Mouse (Mus musculus): ENCODE data around the gene Ubr4. TPM values are rescaled to one million over a fixed set of nuclear protein-coding genes. Genes with fewer than 3 reads are reported as not detected.
A peak's percentile ranks its signal among the peaks of the same experiment; 100 is the strongest.

The Ubr4 gene
- total RNA-seq, 4 experiments from 2014 or later, result 130 to 207 (median 167) TPM

- no peak for DNase-seq
These were observed 80.8 kb downstream of the Ubr4 start for GRCm38 (mm10) chr4:139432966-139433765.

GRCm38 (mm10) chr4:139441244-139441643 is 88.8 kb downstream of the Ubr4 start:
- no peak for DNase-seq

DNA sequence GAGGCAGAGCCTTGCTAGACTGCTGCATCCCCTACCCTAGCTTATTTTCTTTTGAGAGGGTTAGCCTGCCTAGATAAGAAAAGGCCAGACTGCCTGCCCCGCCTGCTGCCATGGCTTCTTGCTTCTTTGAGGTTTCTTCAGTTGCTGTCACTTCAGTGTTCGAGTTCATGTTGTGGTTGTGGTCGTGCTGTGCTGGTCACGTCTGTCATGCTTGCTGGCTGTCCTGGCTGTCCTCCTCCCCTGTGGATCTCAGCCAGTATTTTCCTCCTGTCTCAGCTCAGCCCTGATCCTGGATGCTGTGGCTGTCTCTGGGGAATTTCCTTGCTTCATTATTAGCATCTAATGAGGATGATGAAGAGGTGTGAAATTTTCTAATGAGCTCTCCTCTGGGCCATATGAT is 89.4 kb downstream of the Ubr4 start:
- peak; percentile 20 for DNase-seq

DNA sequence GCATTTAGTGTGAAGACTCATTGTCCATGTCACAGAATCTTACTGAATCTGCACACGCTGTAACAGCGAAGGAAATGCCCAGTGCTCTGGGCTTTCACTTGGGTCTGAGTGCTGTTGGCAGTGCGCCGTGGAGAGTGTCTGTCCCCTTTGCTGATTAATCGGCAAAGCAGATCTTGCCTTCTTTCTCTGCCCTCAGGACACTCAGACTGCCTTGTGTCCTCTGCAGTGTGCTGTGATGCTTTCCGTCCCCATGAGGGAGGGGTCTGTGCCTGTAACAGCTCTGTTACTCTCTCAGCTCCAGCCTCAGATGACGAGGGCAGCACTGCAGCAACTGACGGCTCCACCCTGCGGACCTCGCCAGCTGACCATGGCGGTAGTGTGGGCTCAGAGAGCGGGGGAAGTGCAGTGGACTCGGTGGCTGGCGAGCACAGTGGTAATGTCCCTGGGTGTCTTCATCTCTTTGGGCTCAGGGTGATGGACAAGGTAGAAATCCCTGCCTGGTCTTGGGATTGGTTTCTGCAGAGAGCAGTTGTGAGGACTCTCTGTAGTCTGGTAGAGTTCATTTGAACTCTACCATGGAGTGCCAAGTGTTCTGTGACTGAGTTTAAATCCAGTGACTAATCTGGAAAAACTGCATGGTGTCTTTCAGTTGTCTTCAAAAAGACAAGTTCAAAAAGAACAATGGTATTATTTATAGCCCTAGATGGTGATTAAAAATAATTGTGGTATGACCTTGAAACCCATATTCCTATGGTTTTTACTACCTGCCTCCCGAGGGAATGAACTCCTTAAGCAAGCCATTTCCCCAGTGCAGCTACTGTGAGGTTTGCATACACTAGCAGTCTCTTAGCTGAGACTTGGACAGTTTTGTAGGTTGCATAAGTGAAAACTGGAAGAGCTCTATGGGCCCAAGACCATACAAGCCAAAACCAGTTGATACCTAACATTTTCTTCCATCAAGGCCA is 90.3 kb downstream of the Ubr4 start:
- DNase-seq, result no peak

DNA sequence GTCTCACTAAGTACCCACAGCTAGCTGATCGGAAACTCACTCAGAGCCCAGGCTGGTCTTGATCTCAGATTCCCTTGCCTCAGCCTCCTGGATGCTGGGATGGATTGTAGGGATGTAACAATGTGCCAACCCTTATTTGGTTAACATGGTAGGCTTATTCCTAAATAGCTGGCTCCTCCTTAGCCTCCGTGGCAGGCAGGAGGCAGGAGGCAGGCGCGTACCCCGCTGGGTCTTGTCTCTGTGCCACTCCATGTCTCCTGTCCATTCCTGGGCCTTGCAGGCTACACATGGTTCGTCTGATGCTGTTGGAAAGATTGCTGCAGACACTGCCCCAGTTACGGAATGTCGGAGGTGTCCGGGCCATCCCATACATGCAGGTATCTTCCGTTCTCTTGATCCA is 91.9 kb downstream of the Ubr4 start:
- no peak for DNase-seq

GRCm38 (mm10) chr4:139446176-139446575 is 93.8 kb downstream of the Ubr4 start:
- DNase-seq, result no peak

- DNase-seq, result peak; percentile 38
These were observed 94.6 kb downstream of the Ubr4 start for GRCm38 (mm10) chr4:139446731-139447675.

DNA sequence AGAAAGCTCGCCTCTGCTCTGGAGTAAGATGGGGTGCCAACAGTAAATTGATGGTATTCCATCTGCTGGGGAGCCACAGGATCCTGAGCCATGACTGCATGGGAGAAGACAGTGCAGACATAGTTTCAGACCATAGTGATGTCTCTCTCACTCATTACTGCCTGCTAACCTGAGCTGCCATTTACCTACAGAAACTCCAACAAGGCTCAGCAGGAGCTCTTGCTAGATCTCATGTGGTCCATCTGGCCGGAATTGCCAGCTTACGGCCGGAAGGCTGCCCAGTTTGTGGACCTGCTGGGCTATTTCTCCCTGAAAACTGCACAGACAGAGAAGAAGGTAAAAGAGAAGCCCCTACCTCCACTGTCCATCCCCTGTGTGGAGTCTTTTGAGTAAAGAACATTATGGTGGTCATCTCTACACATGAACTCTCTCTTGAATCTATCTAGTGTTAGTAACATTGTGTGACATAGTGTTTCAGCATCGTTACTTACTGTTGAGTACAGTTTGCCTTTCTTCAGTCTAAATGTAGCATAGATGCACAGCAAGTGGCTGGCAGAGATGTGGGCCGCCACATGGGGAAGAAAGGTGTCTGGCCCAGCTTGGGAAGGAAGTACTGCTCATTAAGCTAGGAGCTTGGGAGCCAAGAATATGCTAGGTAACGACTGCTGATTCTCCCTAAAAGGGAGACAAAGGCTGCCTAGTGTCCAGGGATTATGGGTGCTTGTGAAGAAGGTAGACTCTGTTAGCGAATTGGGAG is 100.7 kb downstream of the Ubr4 start:
- no peak for DNase-seq

- DNase-seq, result no peak
These were observed 101.9 kb downstream of the Ubr4 start for GRCm38 (mm10) chr4:139454339-139454738.

DNA sequence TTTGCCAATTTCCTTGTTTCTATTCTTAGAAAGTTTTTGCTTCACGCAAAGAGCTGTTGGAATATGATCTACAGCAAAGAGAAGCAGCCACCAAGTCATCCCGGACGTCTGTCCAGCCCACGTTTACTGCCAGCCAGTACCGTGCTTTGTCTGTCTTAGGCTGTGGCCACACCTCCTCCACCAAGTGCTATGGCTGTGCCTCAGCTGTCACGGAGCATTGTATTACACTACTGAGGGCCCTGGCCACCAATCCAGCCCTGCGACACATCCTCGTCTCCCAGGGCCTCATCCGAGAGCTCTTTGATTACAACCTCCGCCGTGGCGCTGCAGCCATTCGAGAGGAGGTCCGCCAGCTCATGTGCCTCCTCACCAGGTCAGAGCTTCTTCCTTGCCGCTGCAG is 107.6 kb downstream of the Ubr4 start:
- DNase-seq, result no peak

DNA sequence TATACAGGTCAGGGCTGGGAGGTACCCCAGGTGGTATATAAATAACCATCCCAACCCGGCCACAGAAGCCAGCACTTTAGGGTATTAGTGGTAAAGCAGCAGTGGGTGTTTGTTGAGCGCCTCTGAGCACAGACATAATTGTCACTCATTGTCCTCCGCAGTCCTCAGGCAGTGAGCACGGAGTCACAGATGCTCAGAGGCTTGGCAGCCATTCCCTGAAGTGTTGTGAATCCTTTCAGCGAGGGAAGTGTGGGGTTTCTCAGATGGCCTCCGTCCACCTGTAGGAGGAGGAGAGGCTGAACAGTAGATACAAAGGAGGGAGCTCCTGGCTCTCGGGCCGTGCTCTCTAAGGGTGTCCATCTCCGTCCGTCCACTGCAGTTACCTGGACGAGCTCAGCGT is 111.8 kb downstream of the Ubr4 start:
- no peak for DNase-seq

DNA sequence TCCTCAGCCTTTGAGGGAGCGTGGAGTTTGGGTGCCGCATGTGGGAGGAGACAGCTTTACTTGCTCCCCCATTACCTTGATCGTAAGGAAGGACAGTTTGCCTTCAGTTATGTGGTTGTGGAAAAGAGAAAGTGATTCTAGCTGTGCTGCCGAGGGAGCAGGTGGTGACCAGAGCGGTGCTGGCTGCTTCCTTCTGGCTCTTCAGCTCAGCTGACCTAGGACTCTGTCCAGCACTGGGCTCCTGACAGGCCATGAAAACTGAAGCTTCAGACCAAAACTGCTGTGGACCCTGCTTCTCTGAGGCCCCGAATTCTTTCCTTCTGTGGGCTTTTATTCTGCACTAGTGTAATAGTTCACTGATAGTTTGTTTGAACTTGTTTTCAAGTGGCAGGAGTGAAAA is 114.1 kb downstream of the Ubr4 start:
- DNase-seq, result no peak

GRCm38 (mm10) chr4:139470198-139470597 is 117.8 kb downstream of the Ubr4 start:
- DNase-seq, result peak; percentile 65

DNA sequence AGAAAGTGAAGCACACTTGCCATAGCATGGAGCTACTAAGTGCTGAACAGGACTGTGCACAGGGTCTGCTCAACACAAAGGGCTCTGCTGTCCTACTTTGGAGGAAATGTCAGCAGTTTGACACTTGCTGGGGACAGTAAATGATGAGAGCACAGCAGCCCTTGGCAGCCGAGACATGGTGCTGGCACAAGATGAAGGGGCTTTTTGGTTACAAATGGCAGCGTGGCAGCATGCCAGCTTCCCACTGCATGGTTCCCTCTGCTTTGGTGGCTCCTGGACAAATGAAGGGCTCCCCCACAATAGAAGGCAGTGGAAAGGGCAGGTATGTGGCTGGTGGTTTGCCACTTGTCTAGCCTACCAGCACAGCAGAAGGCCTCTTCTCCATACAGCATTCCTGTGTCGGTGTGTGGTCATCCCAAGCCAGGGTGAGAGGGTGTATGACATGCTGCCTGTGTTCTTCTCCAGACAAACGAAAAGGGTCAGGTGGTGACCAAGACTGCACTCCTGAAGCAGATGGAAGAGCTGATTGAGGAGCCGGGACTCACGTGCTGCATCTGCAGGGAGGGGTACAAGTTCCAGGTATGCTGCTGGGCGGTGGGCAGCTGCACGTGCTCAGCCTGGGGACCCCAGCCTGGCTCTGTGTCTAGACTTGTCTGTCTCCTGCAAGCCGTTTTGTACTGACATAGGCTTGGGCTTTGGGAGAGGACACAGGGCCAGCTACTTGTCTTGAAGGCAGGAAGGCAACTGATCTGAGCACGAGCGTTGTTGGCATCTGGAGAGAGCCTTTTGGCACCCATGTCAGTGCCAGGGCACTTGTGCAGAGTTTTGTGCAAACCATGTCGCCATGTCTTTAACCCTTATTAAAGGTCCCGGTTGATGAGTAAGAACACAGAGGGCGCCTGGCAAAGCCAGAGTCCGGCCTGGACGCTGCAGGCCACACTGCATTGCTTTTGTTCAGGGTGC is 124.5 kb downstream of the Ubr4 start:
- DNase-seq, result peak; percentile 58

- DNase-seq, result no peak
These were observed 125.6 kb downstream of the Ubr4 start for GRCm38 (mm10) chr4:139477983-139478382.

- DNase-seq, result no peak
These were observed 126.8 kb downstream of the Ubr4 start for GRCm38 (mm10) chr4:139479176-139479575.

GRCm38 (mm10) chr4:139481400-139481799 is 129.0 kb downstream of the Ubr4 start:
- DNase-seq, result no peak

- no peak for DNase-seq
These were observed 131.2 kb downstream of the Ubr4 start for GRCm38 (mm10) chr4:139483461-139484105.

DNA sequence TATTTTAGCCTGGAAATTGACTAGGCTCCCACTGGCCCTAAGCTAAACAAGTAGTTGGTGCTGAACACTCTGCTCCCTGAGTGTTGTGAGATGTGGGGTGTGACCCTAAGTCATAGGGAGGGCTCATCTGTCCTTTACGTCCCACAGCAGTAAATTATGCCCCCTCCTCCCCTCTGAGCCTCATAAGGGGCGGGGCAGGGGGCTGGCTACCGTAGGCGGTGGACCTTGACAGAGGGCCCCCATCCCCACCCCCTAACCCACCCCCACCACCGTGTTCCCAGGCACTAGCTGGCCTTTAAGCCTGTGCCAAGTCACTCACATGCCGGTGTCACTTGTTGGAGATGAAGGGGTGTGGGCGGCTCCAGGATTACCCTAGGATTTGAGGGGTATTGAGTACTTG is 132.1 kb downstream of the Ubr4 start:
- DNase-seq, result no peak

GRCm38 (mm10) chr4:139487085-139487484 is 134.7 kb downstream of the Ubr4 start:
- no peak for DNase-seq

Data from adrenal gland, adult 8-10 months (tissue).